Mouse (Mus musculus): ENCODE measurements around the gene Abcc9.

GRCm38 (mm10) chr6:142700753-142701152, 1.4 kb downstream of the Abcc9 start:
- TF ChIP-seq CTCF (conservative IDR thresholded peaks at IDR 0.05; ENCODE audit: low read length) (no peak), POU5F1 (IDR thresholded peaks at IDR 0.05; ENCODE audit: borderline replicate concordance, low read length) (no peak), NANOG (IDR thresholded peaks at IDR 0.05; ENCODE audit: borderline replicate concordance, low read length) (no peak)
